Mouse (Mus musculus): Measurements from ENCODE around the gene Smg7. TPM values are rescaled to one million over a fixed set of nuclear protein-coding genes. Genes with fewer than 3 reads are reported as not detected.
A peak's percentile ranks its signal among the peaks of the same experiment; 100 is the strongest.

Gene Smg7
- total RNA-seq, 2 experiments from 2014 or later: 21.4 to 94.2 TPM

GRCm38 (mm10) chr1:152841057-152841456 is 61.4 kb downstream of the Smg7 start:
- no peak for ATAC-seq (replicated peaks; ENCODE audit: poor library complexity)

- no peak for ATAC-seq (replicated peaks; ENCODE audit: poor library complexity)
Observed at GRCm38 (mm10) chr1:152840343-152840742, 62.1 kb downstream of the Smg7 start.

DNA sequence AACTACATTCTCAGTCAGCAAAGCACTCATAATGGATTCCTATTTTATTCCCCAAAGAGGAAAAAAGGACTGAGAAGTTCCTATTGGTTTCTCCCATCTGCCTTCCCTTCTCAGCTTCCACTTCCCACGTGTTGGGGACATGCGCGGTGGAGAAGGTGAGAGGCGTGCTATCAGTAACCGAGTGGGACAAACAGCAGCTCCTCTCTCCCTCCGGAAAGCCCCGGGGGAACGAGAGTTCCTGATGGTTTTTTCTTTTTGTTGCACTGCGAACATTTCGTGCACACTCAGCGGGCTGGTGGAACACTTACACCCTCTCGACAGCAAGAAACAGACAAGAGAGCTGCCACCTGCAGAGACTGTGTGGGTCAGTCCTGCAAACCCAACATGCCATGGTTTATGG is 63.6 kb downstream of the Smg7 start:
- no peak for ATAC-seq (replicated peaks; ENCODE audit: poor library complexity)

DNA sequence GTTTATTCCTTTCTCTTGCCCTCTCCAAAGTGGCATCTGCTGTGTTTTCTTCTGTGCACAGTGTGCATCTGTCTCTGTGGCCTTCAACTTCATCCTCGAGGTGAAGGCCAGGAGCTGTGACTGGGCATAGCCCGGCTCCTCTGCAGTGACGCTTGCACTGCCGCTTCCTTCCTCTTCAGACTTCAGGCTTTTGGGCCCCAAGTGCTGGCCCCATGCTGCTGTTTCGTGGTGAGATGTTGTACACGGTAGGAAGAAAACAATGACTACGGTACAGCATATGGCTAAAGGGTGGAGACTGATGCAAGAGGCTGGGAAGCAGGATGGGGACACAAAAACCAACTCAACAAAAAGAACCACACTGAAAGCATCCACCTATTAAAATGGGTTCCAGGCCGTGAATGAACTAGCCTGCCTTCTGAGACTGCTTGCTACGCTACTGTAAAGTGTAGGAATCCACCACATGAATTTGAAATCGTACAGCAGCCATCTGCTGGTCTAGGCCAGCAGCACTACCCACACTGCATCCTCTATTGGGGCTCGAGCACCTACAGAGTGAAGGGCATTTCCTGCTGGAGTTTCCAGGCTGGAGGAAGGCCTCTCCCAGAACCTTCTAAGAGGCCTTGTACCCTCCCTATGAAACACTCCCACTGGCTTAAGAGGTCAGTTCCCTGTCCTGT is 64.3 kb downstream of the Smg7 start:
- peak; percentile 43 for ATAC-seq (replicated peaks; ENCODE audit: poor library complexity)

DNA sequence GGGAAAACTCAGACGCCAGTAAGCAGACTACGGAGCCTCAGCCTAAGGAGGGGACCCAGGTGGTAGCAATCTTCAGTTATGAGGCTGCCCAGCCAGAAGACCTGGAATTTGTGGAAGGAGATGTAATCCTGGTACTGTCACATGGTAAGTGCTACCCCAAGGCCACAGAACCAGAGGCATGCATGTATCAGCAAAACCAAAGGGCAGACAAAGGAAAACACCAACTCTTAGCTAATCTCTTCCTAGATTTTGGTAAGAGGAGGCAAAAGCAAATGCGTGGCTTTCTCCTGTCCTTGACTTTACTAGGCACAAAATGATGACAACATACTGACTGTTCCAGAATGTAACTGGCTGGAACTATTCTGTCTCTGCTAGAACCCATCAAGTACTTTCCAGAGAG is 67.4 kb downstream of the Smg7 start:
- ATAC-seq (replicated peaks; ENCODE audit: poor library complexity): no peak

- ATAC-seq (replicated peaks; ENCODE audit: poor library complexity): peak; percentile 78
Observed at GRCm38 (mm10) chr1:152832316-152832715, 70.1 kb downstream of the Smg7 start.

DNA sequence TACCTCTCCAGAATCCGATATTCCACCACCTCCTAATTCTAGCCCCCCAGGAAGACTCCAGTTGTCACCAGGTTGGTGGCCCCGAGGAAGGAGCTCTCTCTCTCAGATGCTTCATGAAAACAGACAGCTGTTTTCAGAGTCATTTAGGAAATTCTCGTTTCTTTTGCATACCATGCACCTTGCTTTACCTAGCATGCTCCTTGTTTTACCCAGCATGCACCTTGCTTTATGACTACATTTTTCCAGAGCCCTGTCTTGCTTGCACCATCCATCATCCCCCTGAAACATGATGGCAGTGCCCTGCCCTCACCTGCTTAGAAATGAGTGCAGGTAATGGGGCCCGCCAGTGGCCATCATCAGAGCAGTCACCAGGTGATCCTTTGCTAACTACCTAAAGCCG is 70.8 kb downstream of the Smg7 start:
- ATAC-seq (replicated peaks; ENCODE audit: poor library complexity): no peak

GRCm38 (mm10) chr1:152831003-152831402 is 71.4 kb downstream of the Smg7 start:
- ATAC-seq (replicated peaks; ENCODE audit: poor library complexity): no peak

- ATAC-seq (replicated peaks; ENCODE audit: poor library complexity): no peak
Observed at GRCm38 (mm10) chr1:152830054-152830453, 72.4 kb downstream of the Smg7 start.

GRCm38 (mm10) chr1:152828637-152829355 is 73.7 kb downstream of the Smg7 start:
- no peak for ATAC-seq (replicated peaks; ENCODE audit: poor library complexity)

DNA sequence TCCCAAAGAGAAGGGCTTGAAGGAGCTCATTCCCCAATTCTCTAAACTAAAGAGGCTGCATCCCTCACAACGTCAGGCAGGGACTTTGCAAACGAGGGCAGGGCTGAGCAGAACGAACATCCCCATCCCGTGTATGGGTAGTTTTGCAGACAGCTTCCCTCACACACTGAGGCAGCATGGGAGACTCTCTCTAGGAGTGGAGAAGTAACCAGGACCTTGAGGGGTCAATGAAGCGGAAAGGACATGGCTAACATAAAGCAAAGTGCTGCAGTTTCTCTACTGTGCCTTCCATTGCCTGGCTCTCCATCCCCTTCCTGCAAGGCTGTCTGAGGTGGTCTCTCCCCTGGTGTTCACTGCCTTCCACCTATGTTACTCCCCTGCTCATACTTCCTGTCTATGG is 74.3 kb downstream of the Smg7 start:
- ATAC-seq (replicated peaks; ENCODE audit: poor library complexity): no peak

DNA sequence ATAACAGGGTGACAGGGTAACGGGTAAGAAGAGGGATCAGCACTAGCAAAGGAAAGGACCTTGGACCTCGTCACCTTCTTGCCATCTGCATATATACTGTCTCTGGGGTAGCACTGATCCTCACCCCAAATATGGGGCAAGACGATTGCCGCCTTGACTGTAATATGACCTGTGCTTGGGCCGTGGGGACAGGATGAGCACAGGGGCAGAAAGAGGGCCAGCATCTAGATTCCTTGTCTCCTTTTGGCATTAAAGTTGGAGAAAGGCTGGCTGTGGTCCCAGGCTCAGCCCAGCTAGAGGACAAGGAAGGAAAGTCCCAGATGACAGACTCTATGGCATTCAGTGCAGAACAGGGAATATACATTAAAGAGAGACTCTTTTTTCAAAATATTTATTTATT is 76.0 kb downstream of the Smg7 start:
- 0 out of 2 replicates have a peak, but pooled peaks have one; percentile 37 for ATAC-seq (replicated peaks; ENCODE audit: poor library complexity)

- peak; percentile 43; the same call in 1 of the 2 replicates for ATAC-seq (replicated peaks; ENCODE audit: poor library complexity)
Observed at GRCm38 (mm10) chr1:152824206-152824605, 78.2 kb downstream of the Smg7 start.

DNA sequence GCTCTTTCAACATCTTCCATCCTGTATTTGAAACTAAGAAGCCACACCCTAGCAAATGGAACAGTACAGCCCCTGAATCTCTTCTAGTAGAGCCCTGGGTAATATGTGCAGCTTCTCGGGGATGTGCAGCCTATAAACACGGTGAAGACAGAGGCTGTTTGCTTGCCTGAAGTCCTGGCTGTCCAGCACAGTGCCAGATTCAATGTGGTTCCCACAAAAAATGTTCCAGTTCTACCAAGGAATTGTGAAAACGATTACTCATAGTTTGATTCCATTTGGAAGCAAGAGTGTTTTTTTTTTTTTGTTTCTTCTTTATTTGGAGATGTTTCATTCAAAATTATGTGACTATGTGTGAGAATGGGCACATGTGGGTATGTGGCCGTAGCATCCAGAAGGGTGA is 80.7 kb downstream of the Smg7 start:
- no peak for ATAC-seq (replicated peaks; ENCODE audit: poor library complexity)

DNA sequence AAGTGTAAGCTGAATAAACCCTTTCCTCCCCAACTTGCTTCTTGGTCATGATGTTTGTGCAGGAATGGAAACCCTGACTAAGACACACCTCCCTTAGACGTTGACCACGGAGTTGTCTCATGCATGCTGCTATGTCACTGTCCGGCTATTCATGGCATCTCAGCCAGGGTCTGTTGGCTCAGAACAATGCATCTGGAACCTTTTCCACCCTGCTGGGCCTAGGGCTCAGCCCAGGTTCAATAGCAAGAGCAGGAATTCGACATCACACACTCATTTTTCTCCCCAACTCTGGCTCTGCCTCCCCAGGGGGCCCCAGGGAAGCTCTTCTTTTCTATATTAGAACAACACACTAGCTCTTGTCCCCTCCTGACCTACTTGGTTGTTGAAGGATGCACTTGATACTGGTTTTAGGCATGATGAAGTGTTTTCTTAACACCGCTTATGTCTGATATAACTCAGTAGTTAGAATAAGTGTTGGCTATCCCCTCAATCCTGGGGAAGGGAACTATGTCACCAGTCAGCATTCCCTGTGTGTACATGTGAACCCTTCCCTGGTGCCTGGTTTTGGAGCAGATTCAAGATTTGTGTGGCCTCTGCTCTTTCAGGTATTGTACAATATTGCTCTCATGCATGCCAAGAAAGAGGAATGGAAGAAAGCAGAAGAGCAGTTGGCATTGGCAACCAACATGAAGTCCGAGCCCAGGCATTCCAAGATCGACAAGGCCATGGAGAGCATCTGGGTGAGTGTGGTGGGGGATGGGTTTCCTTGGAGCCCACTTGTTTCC is 81.3 kb downstream of the Smg7 start:
- ATAC-seq (replicated peaks; ENCODE audit: poor library complexity): no peak

DNA sequence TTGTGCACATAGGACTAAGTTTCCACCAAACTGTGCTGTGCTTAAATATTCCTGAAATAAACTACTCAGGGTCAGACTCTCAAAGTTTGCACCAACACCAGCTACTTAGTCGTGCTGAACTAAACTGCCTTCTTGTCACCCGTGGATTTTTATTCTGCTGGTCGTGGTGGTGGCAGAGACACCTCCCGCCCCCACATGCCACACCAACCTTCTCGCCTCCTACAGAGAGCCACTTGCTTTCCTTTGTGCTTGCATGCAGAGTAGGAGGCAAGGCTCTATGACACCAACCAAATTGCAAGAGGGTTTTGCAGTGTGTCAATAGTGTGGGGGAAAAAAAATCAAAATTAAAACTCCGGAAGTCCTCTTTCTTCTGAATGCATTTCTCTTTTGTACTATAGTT is 82.9 kb downstream of the Smg7 start:
- no peak for ATAC-seq (replicated peaks; ENCODE audit: poor library complexity)

DNA sequence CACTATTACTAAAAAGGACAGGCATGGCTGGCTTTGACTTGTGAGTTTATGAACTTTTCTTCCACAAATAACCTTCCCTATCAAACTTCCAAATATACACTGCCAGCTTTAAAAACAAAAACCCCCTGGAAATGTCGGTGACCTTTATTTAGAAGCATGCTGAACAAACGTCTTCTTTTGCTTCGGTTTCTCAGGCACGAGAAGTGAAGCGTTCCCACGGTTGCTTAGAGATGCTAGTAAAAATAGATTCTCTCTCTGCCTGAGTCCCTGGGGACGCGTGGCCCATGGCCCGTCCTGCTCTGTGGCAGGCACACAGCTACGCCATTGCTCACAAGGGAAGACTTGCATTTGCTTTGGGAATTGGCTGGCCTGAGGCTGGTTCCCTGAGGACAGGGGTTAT is 84.7 kb downstream of the Smg7 start:
- ATAC-seq (replicated peaks; ENCODE audit: poor library complexity): no peak

GRCm38 (mm10) chr1:152817027-152817769 is 85.2 kb downstream of the Smg7 start:
- ATAC-seq (replicated peaks; ENCODE audit: poor library complexity): no peak

GRCm38 (mm10) chr1:152815265-152815701 is 87.2 kb downstream of the Smg7 start:
- peak; percentile 86 for ATAC-seq (replicated peaks; ENCODE audit: poor library complexity)

- ATAC-seq (replicated peaks; ENCODE audit: poor library complexity): peak; percentile 46
Observed at GRCm38 (mm10) chr1:152810533-152811439, 91.7 kb downstream of the Smg7 start.
